Mouse (Mus musculus) heart, adult 2 months (tissue): ENCODE measurements around the gene Zranb2. TPM values are rescaled to one million over a fixed set of nuclear protein-coding genes. Genes with fewer than 3 reads are reported as not detected.

Source experiments
- DNase-seq, 2 experiments: peaks; one replicate each; pipeline ENCODE4 v3.0.0; 2021
- H3K27ac ChIP-seq: fragments of 200-600 bp; 2 replicates; pipeline ENCODE4 v1.8.1; 2022
- H3K27me3 ChIP-seq: fragments of 200-500 bp; 2 replicates; pipeline ENCODE4 v1.6.1; 2012; ENCODE audit warnings: mild to moderate bottlenecking, low read length, inconsistent platforms, mixed read lengths; ENCODE audit not compliant: control insufficient read depth, insufficient read depth
- H3K36me3 ChIP-seq: fragments of 200-500 bp; 2 replicates; pipeline ENCODE4 v1.6.1; 2012; ENCODE audit warnings: low read length, inconsistent platforms; ENCODE audit not compliant: control insufficient read depth, insufficient read depth
- H3K4me1 ChIP-seq: fragments of 200-500 bp; 2 replicates; pipeline ENCODE4 v1.6.1; 2011; ENCODE audit warnings: low read length; ENCODE audit not compliant: control insufficient read depth, insufficient read depth
- H3K4me3 ChIP-seq: fragments of 200-600 bp; 2 replicates; pipeline ENCODE4 v1.8.1; 2022
- H3K79me2 ChIP-seq: fragments of 200-500 bp; replicated peaks from 2 replicates; pipeline ENCODE4 v1.6.1; 2012; ENCODE audit warnings: mild to moderate bottlenecking, inconsistent platforms, low read length, moderate library complexity, mixed read lengths; ENCODE audit not compliant: control insufficient read depth, insufficient read depth
- H3K9ac ChIP-seq: fragments of 200-500 bp; 2 replicates; pipeline ENCODE4 v1.6.1; 2012; ENCODE audit warnings: low read depth, mild to moderate bottlenecking, control low read depth, inconsistent platforms, low read length, mixed read lengths
- CTCF ChIP-seq: fragments of 200-600 bp; IDR thresholded peaks from 2 replicates; pipeline ENCODE4 v1.8.1; 2022; ENCODE audit warnings: antibody characterized with exemption, mild to moderate bottlenecking, moderate library complexity
- EP300 ChIP-seq: fragments of 200-500 bp; IDR thresholded peaks from 2 replicates; pipeline ENCODE4 v1.6.1; 2011; ENCODE audit warnings: low read depth, low read length, control low read depth; ENCODE audit not compliant: insufficient read depth
- POLR2A ChIP-seq: fragments of 200-500 bp; IDR thresholded peaks from 2 replicates; pipeline ENCODE4 v1.6.1; 2011; ENCODE audit warnings: mild to moderate bottlenecking, low read depth, low read length, control low read depth; ENCODE audit not compliant: insufficient read depth
- WGBS: fragments of 180-500 bp; shearing (Covaris S2); methylation state at CpG from one replicate; pipeline ENCODE4 v1.1.7; 2018; 5-methylcytosine and 5-hydroxymethylcytosine counted together
- intact Hi-C: fragments of 180-260 bp; cut with DNase I; formaldehyde crosslinking; loops from one replicate; pipeline ENCODE4 v1.15.1; 2025
- microRNA-seq, 2 experiments: library from miRNA; unstranded; fragments of <30 nt; microRNA quantifications; one replicate each; pipeline ENCODE4 v1.2.0; 2021
- polyA plus RNA-seq: library from polyadenylated mRNA; depleted of rRNA; stranded (reverse); fragments of >200 nt; gene quantifications from 2 replicates; pipeline ENCODE4 v1.2.3, GENCODE M21; 2012; rRNA removed
- total RNA-seq, 2 experiments: library from RNA; stranded (reverse); gene quantifications; 2 replicates each; pipeline ENCODE4 v1.2.3; 2021

The Zranb2 gene
- total and polyA plus RNA-seq, 3 experiments = 6.7 to 37.2 (median 36.3) TPM

DNA sequence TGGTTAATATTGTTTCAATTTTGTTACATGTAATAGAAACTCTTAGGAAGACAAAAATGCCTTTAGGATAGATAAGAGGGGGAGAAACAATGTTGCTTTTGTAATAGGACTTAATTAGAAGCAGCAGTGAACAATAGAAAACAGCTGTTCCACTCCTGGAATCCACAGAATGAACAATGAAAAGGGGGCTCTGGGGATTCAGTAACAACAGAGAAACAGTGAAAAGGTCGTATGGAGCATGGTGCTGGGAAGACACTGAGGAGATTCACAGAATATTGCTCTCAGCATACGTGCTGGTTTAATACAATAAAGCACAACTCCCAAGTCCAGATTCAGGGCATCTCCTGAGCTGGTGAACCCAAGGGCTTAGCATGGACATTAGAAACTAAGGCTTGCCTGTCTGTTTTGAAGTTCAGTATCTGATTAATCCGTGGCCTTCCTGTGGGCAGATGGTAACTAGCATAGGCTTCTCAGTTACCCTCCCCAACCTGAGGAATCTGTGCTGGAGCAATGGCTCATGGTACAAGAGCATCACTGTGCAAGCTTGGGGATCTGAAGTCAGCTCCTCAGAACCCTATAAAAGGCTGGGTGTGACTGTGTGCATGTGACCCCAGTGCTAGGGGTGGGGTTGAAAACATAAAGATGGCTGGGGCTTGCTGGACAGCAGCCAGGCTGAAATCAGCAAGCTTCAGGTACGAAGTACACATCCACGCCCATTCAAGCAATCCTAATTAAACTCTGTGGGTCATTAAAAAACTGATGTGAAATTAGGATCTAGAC, 48.9 kb downstream of the Zranb2 start:
- TF ChIP-seq EP300 (no peak), POLR2A (no peak)
- Histone ChIP-seq H3K27ac (no peak overlapping the region), H3K79me2 (no peaks in the 10 kb centered on the region), H3K4me1 (no peaks in the 10 kb centered on the region), H3K4me3 (no peak overlapping the region), H3K36me3 (no peaks in the 10 kb centered on the region), H3K27me3 (no peaks in the 10 kb centered on the region), H3K9ac (no peak overlapping the region)
- intact Hi-C loops = no loop called here
- WGBS = 60% methylated on average over 5 of the region's 5 CpGs
- no peak for DNase-seq

DNA sequence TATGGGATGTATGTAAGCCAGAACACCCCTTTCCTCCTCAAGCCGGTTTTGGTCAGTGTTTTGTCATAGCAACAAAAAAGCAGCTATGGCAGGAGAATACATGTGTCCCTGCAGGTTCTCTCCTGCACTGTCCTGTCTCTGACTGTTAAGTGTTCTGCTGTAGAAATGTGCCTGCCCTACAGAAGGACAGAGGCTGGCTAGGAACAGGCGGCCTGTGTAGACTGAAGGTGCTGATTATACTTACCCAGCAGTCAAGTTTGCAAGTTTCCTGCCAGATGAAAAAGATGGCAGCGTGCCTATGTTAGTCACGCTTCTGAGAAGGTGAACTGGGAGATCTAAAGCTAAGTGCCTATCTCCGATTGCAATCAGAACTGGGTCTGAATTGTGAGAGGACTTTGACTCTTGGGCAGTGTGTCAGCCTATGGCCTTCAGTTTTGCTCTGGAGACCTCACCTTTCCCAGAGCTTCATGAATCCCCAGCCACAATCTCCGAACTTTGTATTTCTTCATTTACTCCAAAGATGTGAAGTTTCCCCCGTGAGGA, 63.9 kb downstream of the Zranb2 start:
- Histone ChIP-seq H3K79me2 (no peaks in the 10 kb centered on the region), H3K4me1 (no peaks in the 10 kb centered on the region), H3K4me3 (no peak overlapping the region), H3K9ac (no peak overlapping the region), H3K27me3 (no peaks in the 10 kb centered on the region), H3K36me3 (no peaks in the 10 kb centered on the region), H3K27ac (no peak overlapping the region)
- 69% methylated on average over 7 of the region's 7 CpGs for WGBS
- TF ChIP-seq EP300 (no peak), POLR2A (no peak), CTCF (no peak)
- no peak for DNase-seq
- intact Hi-C loops = no loop called here

Small RNAs within 50 kb of the gene (microRNA-seq; reads per million reads assigned to microRNA genes)
- gene Mir186 = 154 to 356 reads per million in 2 experiments

Other genes with a start within 250 kb of the Zranb2 start
- under 1 TPM; 0.18 to 0.48 TPM for gene Ptger3, start 32.7 kb downstream of the Zranb2 start, total RNA-seq
- 1.1 and 1.9 TPM in 2 replicates for gene Ptger3, start 32.7 kb downstream of the Zranb2 start, polyA plus RNA-seq